Mouse (Mus musculus): ENCODE results near the gene Ly6g6f. TPM values are rescaled to one million over a fixed set of nuclear protein-coding genes. Genes with fewer than 3 reads are reported as not detected.
A peak's percentile ranks its signal among the peaks of the same experiment; 100 is the strongest.

The Ly6g6f gene
- polyA plus RNA-seq, 2 experiments = 5.0 to 5.1 TPM

DNA sequence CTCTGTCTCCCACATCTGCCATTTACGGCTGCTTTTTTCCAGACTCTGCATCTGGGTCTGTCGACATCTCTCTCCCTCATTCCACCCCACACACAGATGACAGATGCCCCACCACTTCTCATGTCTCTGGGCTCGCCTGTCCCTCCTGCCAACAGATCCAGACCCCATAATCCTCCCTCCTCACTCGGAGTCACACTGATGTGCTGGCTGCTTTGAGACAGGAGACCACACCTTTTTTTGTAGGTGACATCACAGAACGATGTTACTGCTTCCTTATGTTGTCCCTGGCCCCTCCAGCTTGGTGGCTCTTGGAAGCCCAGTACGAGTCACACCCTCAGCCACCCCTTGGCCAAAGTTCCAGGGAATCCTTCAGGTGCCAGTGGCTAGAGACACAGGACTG is 5.2 kb downstream of the Ly6g6f start:
- no peaks in the 10 kb centered on the region for H3K36me3 ChIP-seq (replicated peaks; ENCODE audit: control insufficient read depth, insufficient read depth, low read depth)
- no peak for DNase-seq (ENCODE audit: low read depth in 3 of 3, low spot score in 3 of 3)
- no peaks in the 10 kb centered on the region for H3K27me3 ChIP-seq (ENCODE audit: control insufficient read depth, insufficient read depth, low read length)
- peak overlapping the region; percentile 66 for H3K4me2 ChIP-seq (ENCODE audit: low read depth)
- H3K4me1 ChIP-seq (replicated peaks; ENCODE audit: control insufficient read depth in 2 of 2, insufficient read depth in 2 of 2, low read length in 1 of 2) = peaks cover 12 to 27% of the 10 kb centered on the region in 2 experiments
- H3K4me3 ChIP-seq (ENCODE audit: insufficient read depth in 1 of 2, low read depth in 2 of 2, low read length in 2 of 2) = peak overlapping the region; percentile 36 to 41; a peak in 3 of 4 replicates
- TF ChIP-seq CTCF (IDR thresholded peaks at IDR 0.05; ENCODE audit: low read depth) = no peak
- TF ChIP-seq EP300 (IDR thresholded peaks at IDR 0.05; ENCODE audit: low read depth) = no peak
- no peaks in the 10 kb centered on the region for H3K9me3 ChIP-seq (ENCODE audit: control insufficient read depth, low read length)
- peak overlapping the region; percentile 45 for H3K9ac ChIP-seq (replicated peaks)
- ATAC-seq (ENCODE audit: insufficient read depth) = peak; percentile 68
- peak overlapping the region; percentile 69 for H3K27ac ChIP-seq
- 16% methylated on average over 6 of the region's 6 CpGs for WGBS (ENCODE audit: insufficient replicate concordance)

DNA sequence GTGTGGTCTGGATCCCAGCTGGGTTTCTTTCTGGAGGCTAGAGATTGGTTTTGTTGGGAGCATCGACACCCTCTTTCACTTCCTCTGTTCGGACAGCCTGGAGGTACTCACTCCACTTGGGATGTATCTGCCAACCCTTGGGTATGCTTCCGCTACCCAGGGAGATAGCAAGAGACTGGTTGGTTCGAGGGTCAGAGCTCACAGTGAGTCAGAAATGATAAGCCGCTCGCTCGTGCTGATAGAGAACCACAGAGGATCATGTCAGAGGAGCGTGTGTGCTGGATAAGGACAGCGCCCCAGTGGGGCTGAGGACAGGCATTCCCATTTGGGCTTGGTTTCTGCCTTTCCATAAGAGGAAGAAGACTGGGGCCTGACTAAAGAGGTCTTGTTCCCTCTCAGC is 5.6 kb downstream of the Ly6g6f start:
- WGBS (ENCODE audit: insufficient replicate concordance) = 5% methylated on average over 9 of the region's 9 CpGs
- DNase-seq (ENCODE audit: low read depth in 3 of 3, low spot score in 3 of 3) (peak; percentile 75 to 78 (median 78)), ATAC-seq (ENCODE audit: insufficient read depth) (peak; percentile 97)
- Histone ChIP-seq H3K4me2 (ENCODE audit: low read depth) (peak overlapping the region; percentile 66), H3K36me3 (replicated peaks; ENCODE audit: control insufficient read depth, insufficient read depth, low read depth) (no peaks in the 10 kb centered on the region), H3K27me3 (ENCODE audit: control insufficient read depth, insufficient read depth, low read length) (no peaks in the 10 kb centered on the region), H3K27ac (peak overlapping the region; percentile 69), H3K4me1 (replicated peaks; ENCODE audit: control insufficient read depth in 2 of 2, insufficient read depth in 2 of 2, low read length in 1 of 2) (peaks cover 12 to 24% of the 10 kb centered on the region in 2 experiments), H3K9ac (replicated peaks) (peak overlapping the region; percentile 45), H3K9me3 (ENCODE audit: control insufficient read depth, low read length) (no peaks in the 10 kb centered on the region), H3K4me3 (ENCODE audit: insufficient read depth in 1 of 2, low read depth in 2 of 2, low read length in 2 of 2) (peak overlapping the region; percentile 36 to 41)
- TF ChIP-seq EP300 (IDR thresholded peaks at IDR 0.05; ENCODE audit: low read depth) (peak; percentile 77), CTCF (IDR thresholded peaks at IDR 0.05; ENCODE audit: low read depth) (peak; percentile 70)

DNA sequence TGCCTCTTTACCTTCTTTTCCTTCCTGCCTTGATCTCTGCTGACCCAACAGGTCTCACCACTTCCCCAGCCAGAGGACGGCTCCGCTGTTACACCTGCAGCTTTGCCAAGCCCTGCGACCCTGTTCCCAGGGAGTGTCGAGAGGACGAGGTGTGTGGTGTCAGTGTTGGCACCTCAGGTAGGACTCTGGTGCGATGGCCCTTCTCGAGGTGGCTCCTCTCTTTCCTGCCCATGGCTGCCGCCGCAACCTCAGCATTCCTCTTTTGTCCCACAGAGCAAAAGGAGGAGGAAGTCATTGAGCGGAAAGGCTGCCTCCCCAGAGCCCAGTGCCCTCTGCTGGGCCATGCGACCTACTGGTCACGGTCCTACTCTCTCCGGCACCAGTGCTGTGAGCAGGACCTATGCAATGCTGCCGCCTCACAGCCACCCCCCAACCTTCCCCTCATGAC is 7.6 kb downstream of the Ly6g6f start, which contains the start of gene Ly6g6d:
TSS of gene Ly6g6d (minus strand) at position 280 of the 448 bp plus-strand sequence.
- no peak for TF ChIP-seq EP300 (IDR thresholded peaks at IDR 0.05; ENCODE audit: low read depth)
- TF ChIP-seq CTCF (IDR thresholded peaks at IDR 0.05; ENCODE audit: low read depth) = peak; percentile 55
- DNase-seq (ENCODE audit: low read depth in 3 of 3, low spot score in 3 of 3) (no peak), ATAC-seq (ENCODE audit: insufficient read depth) (no peak)
- Histone ChIP-seq H3K4me1 (replicated peaks; ENCODE audit: control insufficient read depth in 2 of 2, insufficient read depth in 2 of 2, low read length in 1 of 2) (peaks cover 12 to 24% of the 10 kb centered on the region in 2 experiments), H3K4me2 (ENCODE audit: low read depth) (no peak within 1 kb of the TSS), H3K27ac (no peak within 1 kb of the TSS), H3K36me3 (replicated peaks; ENCODE audit: control insufficient read depth, insufficient read depth, low read depth) (no peaks in the 10 kb centered on the region), H3K4me3 (ENCODE audit: insufficient read depth in 1 of 2, low read depth in 2 of 2, low read length in 2 of 2) (no peak within 1 kb of the TSS), H3K9ac (replicated peaks) (no peak within 1 kb of the TSS), H3K27me3 (ENCODE audit: control insufficient read depth, insufficient read depth, low read length) (no peaks in the 10 kb centered on the region), H3K9me3 (ENCODE audit: control insufficient read depth, low read length) (no peaks in the 10 kb centered on the region)
- WGBS (ENCODE audit: insufficient replicate concordance) = 17% methylated on average over 14 of the region's 14 CpGs

DNA sequence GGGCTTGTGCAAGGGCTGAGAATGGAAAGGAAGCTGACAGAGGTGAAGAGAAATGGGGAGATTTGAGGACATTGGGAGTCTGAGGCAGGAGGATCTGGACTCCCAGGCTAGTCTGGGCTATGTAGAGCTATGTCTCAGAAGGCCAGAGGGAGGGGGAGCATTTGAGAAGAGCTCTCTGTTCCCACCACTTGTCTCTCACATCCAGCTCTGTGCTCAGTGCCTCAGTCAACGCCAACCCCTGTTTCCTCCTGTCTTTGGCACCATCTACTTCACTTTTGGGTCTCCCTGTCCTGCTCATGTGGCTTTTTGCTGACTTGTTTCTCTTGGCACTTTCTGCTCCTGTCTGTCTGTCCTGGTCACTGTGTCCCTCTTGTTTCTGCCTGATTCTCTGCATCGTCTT is 8.1 kb downstream of the Ly6g6f start:
- Histone ChIP-seq H3K4me1 (replicated peaks; ENCODE audit: control insufficient read depth in 2 of 2, insufficient read depth in 2 of 2, low read length in 1 of 2) (peaks cover 12 to 24% of the 10 kb centered on the region in 2 experiments), H3K4me3 (ENCODE audit: insufficient read depth in 1 of 2, low read depth in 2 of 2, low read length in 2 of 2) (no peak overlapping the region), H3K4me2 (ENCODE audit: low read depth) (no peak overlapping the region), H3K36me3 (replicated peaks; ENCODE audit: control insufficient read depth, insufficient read depth, low read depth) (no peaks in the 10 kb centered on the region), H3K9ac (replicated peaks) (no peak overlapping the region), H3K27ac (no peak overlapping the region), H3K27me3 (ENCODE audit: control insufficient read depth, insufficient read depth, low read length) (no peaks in the 10 kb centered on the region), H3K9me3 (ENCODE audit: control insufficient read depth, low read length) (no peaks in the 10 kb centered on the region)
- TF ChIP-seq CTCF (IDR thresholded peaks at IDR 0.05; ENCODE audit: low read depth) = no peak
- no peak for TF ChIP-seq EP300 (IDR thresholded peaks at IDR 0.05; ENCODE audit: low read depth)
- WGBS (ENCODE audit: insufficient replicate concordance) = 28% methylated on average over 2 of the region's 2 CpGs
- no peak for ATAC-seq (ENCODE audit: insufficient read depth)
- no peak for DNase-seq (ENCODE audit: low read depth in 3 of 3, low spot score in 3 of 3)

DNA sequence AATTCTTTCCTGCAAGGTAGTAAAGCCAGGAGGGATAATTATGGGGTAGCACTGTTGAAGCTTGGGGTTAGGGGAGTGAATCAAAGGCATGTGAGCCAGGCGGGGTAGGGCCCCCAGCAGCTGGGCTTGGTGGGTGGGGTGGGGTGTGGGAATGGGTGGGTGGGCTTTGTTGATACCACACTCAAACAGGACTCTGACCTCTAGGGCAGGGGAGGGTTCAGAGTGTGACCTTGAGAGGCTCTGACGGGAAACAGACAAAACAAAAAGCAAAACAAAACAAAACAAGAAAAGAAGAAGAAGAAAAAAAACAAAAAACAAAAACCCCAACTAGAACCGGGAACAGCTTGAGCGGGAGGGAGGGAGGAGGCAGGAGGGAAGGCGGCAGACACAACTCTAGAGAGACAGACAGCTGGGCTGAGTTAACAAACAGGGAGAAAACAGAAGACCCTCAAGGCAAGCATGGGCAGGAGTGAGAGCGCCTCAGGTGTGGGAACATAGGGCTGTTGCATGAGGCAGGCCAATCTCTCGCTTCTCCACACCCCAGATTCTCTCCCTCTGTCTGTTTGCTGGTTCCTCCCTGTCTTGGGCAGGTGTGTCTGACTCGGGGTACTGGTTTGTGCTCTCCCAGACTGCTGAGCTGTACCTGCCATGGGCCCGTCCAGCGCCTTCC is 8.8 kb downstream of the Ly6g6f start, which contains the start of gene Ly6g6e:
TSS of gene Ly6g6e (plus strand) at position 396 of the 670 bp plus-strand sequence.
- Histone ChIP-seq H3K36me3 (replicated peaks; ENCODE audit: control insufficient read depth, insufficient read depth, low read depth) (no peaks in the 10 kb centered on the region), H3K4me1 (replicated peaks; ENCODE audit: control insufficient read depth in 2 of 2, insufficient read depth in 2 of 2, low read length in 1 of 2) (peaks cover 12 to 24% of the 10 kb centered on the region in 2 experiments), H3K9me3 (ENCODE audit: control insufficient read depth, low read length) (no peaks in the 10 kb centered on the region), H3K4me3 (ENCODE audit: insufficient read depth in 1 of 2, low read depth in 2 of 2, low read length in 2 of 2) (no peak within 1 kb of the TSS), H3K4me2 (ENCODE audit: low read depth) (no peak within 1 kb of the TSS), H3K27ac (no peak within 1 kb of the TSS), H3K9ac (replicated peaks) (no peak within 1 kb of the TSS), H3K27me3 (ENCODE audit: control insufficient read depth, insufficient read depth, low read length) (no peaks in the 10 kb centered on the region)
- ATAC-seq (ENCODE audit: insufficient read depth) (no peak), DNase-seq (ENCODE audit: low read depth in 3 of 3, low spot score in 3 of 3) (no peak)
- TF ChIP-seq CTCF (IDR thresholded peaks at IDR 0.05; ENCODE audit: low read depth) (no peak), EP300 (IDR thresholded peaks at IDR 0.05; ENCODE audit: low read depth) (no peak)
- 46% methylated on average over 10 of the region's 10 CpGs for WGBS (ENCODE audit: insufficient replicate concordance)
